Mouse (Mus musculus): Measurements from ENCODE around the gene Cpne4. TPM values are rescaled to one million over a fixed set of nuclear protein-coding genes. Genes with fewer than 3 reads are reported as not detected.
A peak's percentile ranks its signal among the peaks of the same experiment; 100 is the strongest.

The Cpne4 gene
- polyA plus RNA-seq, 1 experiment from 2014 or later, result 0.05 TPM

DNA sequence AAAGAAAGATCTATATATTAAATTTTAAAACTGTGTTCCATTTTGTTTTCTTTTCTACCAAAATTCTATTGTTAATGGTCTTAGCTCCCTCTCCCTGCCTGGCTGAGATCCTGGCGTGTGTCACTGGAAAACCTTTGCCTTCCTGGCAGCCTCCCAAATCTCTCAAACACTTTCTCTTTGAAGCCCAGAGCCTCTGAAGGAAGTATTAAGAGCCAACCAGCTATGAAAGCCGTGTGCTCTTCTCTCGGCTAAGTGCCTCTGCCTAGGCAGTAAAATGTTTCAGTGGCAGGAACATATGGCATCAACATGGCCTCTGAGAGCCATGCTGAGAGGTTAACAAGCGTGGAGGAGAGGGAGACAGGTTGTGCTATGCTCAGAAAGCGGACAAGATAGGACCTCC, 47.5 kb downstream of the Cpne4 start:
- ATAC-seq (ENCODE audit: insufficient number of reproducible peaks, low FRiP score), result no peak
- 0 out of 2 replicates have a peak, but pooled peaks cover 3% of the 10 kb centered on the region for H3K4me1 ChIP-seq (replicated peaks)
- H3K27ac ChIP-seq (ENCODE audit: poor library complexity, severe bottlenecking), result no peak overlapping the region
- 20% methylated on average over 5 of the region's 5 CpGs for WGBS
- H3K4me2 ChIP-seq, result no peak overlapping the region
- no peaks in the 10 kb centered on the region for H3K27me3 ChIP-seq (replicated peaks)
- no peaks in the 10 kb centered on the region for H3K36me3 ChIP-seq
- H3K4me3 ChIP-seq, result no peak overlapping the region
- no peak overlapping the region for H3K9ac ChIP-seq
- peaks cover 3% of the 10 kb centered on the region; the same call in 1 of the 2 replicates for H3K9me3 ChIP-seq (replicated peaks)

DNA sequence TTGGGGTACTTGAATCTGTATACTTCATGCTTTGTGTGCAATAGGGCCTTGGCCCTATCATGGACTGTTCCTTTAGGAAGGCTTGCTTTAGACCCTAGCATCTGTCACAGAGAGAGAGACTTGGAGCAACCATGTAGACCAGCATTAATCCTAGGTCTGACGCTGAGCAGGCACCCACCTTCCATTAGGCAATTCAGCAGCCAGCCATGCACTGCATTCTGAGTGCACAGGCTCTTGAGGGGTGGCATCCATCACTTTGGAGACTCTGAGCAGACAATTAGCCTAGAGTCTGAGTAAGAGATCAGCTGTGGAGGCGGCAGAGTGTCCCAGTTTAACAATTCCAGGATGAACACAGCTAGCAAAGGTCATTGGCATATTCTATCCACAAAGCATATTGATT, 47.9 kb downstream of the Cpne4 start:
- no peak for ATAC-seq (ENCODE audit: insufficient number of reproducible peaks, low FRiP score)
- Histone ChIP-seq H3K36me3 (no peaks in the 10 kb centered on the region), H3K4me2 (no peak overlapping the region), H3K4me3 (no peak overlapping the region), H3K4me1 (replicated peaks) (0 out of 2 replicates have a peak, but pooled peaks cover 3% of the 10 kb centered on the region), H3K27ac (ENCODE audit: poor library complexity, severe bottlenecking) (no peak overlapping the region), H3K9me3 (replicated peaks) (peaks cover 3% of the 10 kb centered on the region; the same call in 1 of the 2 replicates), H3K9ac (no peak overlapping the region), H3K27me3 (replicated peaks) (no peaks in the 10 kb centered on the region)
- WGBS, result 57% methylated on average over 2 of the region's 2 CpGs

DNA sequence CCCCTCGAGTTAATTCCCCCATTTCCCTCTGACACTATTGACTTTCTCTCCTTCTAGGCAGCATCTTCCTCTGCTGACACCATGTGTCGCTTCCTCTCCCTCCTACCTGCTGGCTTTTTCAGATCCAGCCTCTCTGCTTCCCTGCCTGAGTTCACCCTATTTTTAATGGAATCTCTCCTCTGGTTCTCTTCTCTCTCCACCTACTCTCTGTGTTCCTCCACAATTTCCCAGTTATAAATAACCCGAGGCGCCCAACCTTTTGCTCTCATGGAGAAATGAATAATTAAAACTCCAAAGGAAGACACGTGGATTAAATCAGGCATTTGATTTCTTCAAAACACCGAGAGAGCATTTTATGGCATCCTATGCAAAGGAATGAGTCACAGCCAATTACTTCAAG, 65.4 kb downstream of the Cpne4 start:
- no peak overlapping the region for H3K27ac ChIP-seq (ENCODE audit: poor library complexity, severe bottlenecking)
- no peak for ATAC-seq (ENCODE audit: insufficient number of reproducible peaks, low FRiP score)

DNA sequence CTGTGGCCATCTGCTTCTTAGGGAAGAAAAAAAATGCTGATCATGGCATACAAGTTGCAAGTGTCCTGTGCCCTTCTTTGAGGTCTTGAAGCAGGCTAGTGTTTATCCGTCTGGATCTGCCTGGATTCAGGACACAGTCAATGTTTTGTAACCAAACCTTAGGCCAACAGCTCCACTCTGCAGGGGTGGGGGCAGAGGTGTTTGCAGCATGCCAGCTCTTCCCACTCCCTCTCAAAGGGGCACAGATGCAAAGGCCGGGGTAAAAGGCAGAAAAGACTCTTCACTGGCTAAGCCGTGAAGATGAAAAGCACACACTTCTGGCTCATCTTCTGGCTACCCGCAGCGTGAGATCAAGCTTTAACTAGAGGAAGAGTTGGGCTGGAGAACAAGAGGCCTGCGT, 69.6 kb downstream of the Cpne4 start:
- Histone ChIP-seq H3K4me2 (no peak overlapping the region), H3K27me3 (replicated peaks) (no peaks in the 10 kb centered on the region), H3K9me3 (replicated peaks) (no peaks in the 10 kb centered on the region), H3K4me3 (no peak overlapping the region), H3K4me1 (replicated peaks) (no peaks in the 10 kb centered on the region), H3K36me3 (no peaks in the 10 kb centered on the region), H3K9ac (no peak overlapping the region), H3K27ac (ENCODE audit: poor library complexity, severe bottlenecking) (no peak overlapping the region)
- WGBS, result 65% methylated on average over 6 of the region's 6 CpGs
- ATAC-seq (ENCODE audit: insufficient number of reproducible peaks, low FRiP score), result no peak

More for the DNA sequence above, 65.4 kb downstream of the Cpne4 start:
- H3K4me3 ChIP-seq, result no peak overlapping the region
- 67% methylated on average over 6 of the region's 6 CpGs for WGBS
- H3K9me3 ChIP-seq (replicated peaks), result no peaks in the 10 kb centered on the region
- H3K9ac ChIP-seq, result no peak overlapping the region
- no peaks in the 10 kb centered on the region for H3K36me3 ChIP-seq
- no peak overlapping the region for H3K4me2 ChIP-seq
- H3K4me1 ChIP-seq (replicated peaks), result no peaks in the 10 kb centered on the region
- H3K27me3 ChIP-seq (replicated peaks), result no peaks in the 10 kb centered on the region

DNA sequence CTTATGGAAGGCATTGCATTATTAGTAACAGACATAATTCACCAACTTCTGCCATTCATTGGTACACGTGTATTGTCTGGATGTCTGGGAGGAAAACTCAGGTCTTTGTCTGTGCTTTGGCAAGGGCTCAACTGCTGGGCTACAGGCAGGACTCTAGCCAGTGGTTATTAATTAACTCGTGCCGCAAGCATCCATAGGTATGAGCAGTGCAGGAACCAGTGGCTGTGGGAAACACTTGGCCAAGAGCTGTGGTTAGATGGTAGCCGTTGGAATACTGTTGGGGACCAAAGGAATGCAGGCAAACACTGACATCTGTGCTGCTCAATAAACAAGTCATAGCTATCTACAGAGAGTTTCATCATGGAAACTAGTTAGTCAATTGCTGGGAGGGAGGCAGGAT, 76.5 kb downstream of the Cpne4 start:
- 80% methylated on average over 4 of the region's 4 CpGs for WGBS
- H3K9ac ChIP-seq, result no peak overlapping the region

DNA sequence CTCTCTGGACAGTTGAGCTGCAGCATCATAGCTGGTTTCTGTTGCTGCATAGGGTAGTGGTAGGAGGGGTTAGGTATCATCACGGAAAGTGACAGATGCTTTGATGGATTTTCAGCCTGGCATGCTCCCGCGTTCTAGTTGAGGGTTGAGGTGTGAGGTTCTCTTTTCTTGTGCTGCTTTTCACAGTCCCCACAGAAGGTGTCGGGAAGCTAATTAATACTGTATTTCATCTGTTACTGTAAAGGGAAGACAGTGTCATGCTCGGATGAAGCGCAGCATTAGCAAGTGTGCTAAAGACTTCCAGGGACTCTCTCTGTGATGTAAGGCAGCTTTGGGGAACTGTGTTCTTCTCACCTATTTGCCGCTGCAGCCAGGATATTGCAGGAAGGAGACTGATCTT, 80.7 kb downstream of the Cpne4 start:
- H3K9ac ChIP-seq, result no peak overlapping the region

More for the DNA sequence above, 76.5 kb downstream of the Cpne4 start:
- Histone ChIP-seq H3K4me3 (no peak overlapping the region), H3K4me1 (replicated peaks) (no peaks in the 10 kb centered on the region), H3K27me3 (replicated peaks) (no peaks in the 10 kb centered on the region), H3K9me3 (replicated peaks) (no peaks in the 10 kb centered on the region; the same call in 1 of the 2 replicates), H3K4me2 (no peak overlapping the region), H3K27ac (ENCODE audit: poor library complexity, severe bottlenecking) (no peak overlapping the region), H3K36me3 (no peaks in the 10 kb centered on the region)
- no peak for ATAC-seq (ENCODE audit: insufficient number of reproducible peaks, low FRiP score)

DNA sequence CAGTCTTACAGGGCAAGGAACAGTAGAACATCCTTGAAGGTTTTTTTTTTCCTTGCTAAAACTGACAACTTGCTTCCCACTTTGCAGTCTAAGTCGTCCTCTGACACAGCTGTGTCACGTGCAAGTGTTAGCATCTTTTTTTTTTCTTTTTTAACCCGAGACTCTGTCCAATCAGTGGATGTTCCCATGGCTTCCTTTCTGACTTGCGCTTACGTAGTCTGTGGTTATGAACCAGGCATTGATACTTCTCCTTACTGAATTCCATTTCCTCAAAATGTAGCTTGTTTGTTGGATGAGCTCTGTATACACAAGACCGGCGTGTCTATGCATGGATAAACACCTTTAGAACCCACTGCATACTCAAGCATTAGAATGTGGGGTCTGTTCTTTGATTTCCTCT, 82.2 kb downstream of the Cpne4 start:
- WGBS, result 73% methylated on average over 7 of the region's 7 CpGs
- Histone ChIP-seq H3K9me3 (replicated peaks) (no peaks in the 10 kb centered on the region), H3K4me1 (replicated peaks) (no peaks in the 10 kb centered on the region), H3K27me3 (replicated peaks) (no peaks in the 10 kb centered on the region), H3K4me2 (no peak overlapping the region), H3K27ac (ENCODE audit: poor library complexity, severe bottlenecking) (no peak overlapping the region), H3K4me3 (no peak overlapping the region), H3K36me3 (no peaks in the 10 kb centered on the region), H3K9ac (no peak overlapping the region)
- no peak for ATAC-seq (ENCODE audit: insufficient number of reproducible peaks, low FRiP score)

More for the DNA sequence above, 80.7 kb downstream of the Cpne4 start:
- no peak overlapping the region for H3K4me3 ChIP-seq
- no peaks in the 10 kb centered on the region for H3K36me3 ChIP-seq
- no peak for ATAC-seq (ENCODE audit: insufficient number of reproducible peaks, low FRiP score)
- no peaks in the 10 kb centered on the region for H3K4me1 ChIP-seq (replicated peaks)
- WGBS, result 29% methylated on average over 7 of the region's 7 CpGs
- H3K27ac ChIP-seq (ENCODE audit: poor library complexity, severe bottlenecking), result no peak overlapping the region
- no peak overlapping the region for H3K4me2 ChIP-seq
- no peaks in the 10 kb centered on the region for H3K27me3 ChIP-seq (replicated peaks)
- no peaks in the 10 kb centered on the region; the same call in 1 of the 2 replicates for H3K9me3 ChIP-seq (replicated peaks)

DNA sequence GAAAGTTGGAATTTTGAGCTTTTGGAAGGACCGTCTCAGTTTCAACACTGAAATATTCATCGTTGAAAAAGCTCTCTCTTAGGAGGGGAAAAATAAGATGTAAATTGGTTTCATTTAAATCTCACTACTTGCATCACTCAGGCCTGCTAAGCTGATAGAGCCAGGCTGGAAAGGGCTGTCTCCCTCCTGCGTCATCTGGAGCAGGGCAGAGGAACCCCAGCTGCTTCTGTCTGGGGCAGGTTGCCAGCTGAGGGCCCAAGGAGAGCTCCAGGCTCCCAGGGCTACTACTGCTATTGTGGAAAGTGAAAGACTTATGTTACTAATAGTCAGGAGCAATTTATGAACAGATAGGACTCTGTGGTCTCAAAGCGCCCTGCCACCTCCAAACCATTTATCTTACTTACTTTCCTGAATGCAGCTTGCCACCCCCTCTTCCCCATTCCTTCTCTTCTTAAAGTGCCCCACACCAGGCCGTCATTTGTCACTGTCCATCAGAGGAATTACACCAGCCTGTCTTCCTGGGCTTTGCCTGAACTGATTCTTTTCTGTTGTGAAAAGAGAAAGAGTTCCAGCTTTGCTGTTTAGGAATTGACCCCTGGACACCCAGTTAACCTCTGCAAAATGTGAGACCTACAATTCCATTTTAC, 99.4 kb downstream of the Cpne4 start:
- 49% methylated on average over 5 of the region's 5 CpGs for WGBS
- Histone ChIP-seq H3K4me1 (replicated peaks) (no peaks in the 10 kb centered on the region), H3K9ac (no peak overlapping the region), H3K4me3 (no peak overlapping the region), H3K27me3 (replicated peaks) (no peaks in the 10 kb centered on the region), H3K36me3 (no peaks in the 10 kb centered on the region), H3K4me2 (no peak overlapping the region), H3K9me3 (replicated peaks) (no peaks in the 10 kb centered on the region), H3K27ac (ENCODE audit: poor library complexity, severe bottlenecking) (no peak overlapping the region)
- no peak for ATAC-seq (ENCODE audit: insufficient number of reproducible peaks, low FRiP score)

DNA sequence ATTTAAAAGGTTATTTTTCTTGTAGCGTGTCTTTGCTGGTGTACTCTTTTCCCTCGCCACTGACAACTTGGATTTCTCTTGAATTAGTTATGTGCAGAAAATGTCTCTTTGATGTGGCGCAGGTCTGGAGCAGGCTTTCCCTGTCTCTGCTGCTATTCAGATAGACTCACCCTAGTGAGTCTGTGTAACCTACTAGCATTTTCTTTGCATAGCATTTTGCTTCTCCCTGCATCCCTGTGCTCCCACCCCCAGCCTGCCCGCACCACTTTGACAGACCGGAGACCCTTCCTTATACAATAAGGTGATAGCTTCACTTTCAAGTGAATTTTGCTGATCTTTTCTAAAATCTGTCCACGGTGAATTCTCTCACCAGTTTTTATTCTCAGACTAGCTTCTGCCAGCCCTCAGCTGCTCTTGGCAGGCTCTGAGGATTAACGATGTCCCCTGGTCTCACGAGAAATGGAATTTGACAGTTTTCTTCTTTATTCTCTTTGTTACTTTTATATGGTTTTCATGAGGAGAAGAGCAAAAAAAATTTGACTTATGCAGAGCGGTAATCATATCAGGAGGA, 105.7 kb downstream of the Cpne4 start:
- Histone ChIP-seq H3K27me3 (replicated peaks) (no peaks in the 10 kb centered on the region), H3K4me3 (no peak overlapping the region), H3K9me3 (replicated peaks) (no peaks in the 10 kb centered on the region), H3K4me1 (replicated peaks) (no peaks in the 10 kb centered on the region), H3K27ac (ENCODE audit: poor library complexity, severe bottlenecking) (no peak overlapping the region), H3K4me2 (no peak overlapping the region), H3K36me3 (no peaks in the 10 kb centered on the region), H3K9ac (no peak overlapping the region)
- no peak for ATAC-seq (ENCODE audit: insufficient number of reproducible peaks, low FRiP score)
- 76% methylated on average over 9 of the region's 9 CpGs for WGBS

DNA sequence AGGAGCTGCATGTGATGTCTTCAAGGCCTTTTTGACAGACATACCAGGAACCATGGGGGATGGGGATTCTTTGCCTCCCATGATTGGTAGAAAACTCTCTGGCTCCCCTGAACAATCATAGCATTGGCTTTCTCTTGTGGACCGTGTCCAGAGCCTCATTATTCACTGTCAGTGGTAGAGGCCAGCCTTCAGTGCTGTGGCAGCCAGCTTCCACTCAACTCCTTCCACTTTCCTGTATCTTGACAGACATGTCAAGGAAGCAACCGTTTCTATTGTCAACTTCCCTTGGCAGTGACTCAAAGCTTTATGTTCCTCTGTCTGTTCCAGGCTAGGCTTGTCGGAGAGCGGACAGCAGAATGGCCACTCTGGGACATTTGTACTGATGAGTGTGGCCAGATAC, 112.7 kb downstream of the Cpne4 start:
- Histone ChIP-seq H3K4me1 (replicated peaks) (no peaks in the 10 kb centered on the region), H3K4me2 (no peak overlapping the region), H3K36me3 (no peaks in the 10 kb centered on the region), H3K27me3 (replicated peaks) (no peaks in the 10 kb centered on the region), H3K9ac (no peak overlapping the region), H3K27ac (ENCODE audit: poor library complexity, severe bottlenecking) (no peak overlapping the region), H3K9me3 (replicated peaks) (no peaks in the 10 kb centered on the region), H3K4me3 (no peak overlapping the region)
- ATAC-seq (ENCODE audit: insufficient number of reproducible peaks, low FRiP score), result peak; percentile 45; the same call in 1 of the 2 replicates
- WGBS, result 50% methylated on average over 4 of the region's 4 CpGs

DNA sequence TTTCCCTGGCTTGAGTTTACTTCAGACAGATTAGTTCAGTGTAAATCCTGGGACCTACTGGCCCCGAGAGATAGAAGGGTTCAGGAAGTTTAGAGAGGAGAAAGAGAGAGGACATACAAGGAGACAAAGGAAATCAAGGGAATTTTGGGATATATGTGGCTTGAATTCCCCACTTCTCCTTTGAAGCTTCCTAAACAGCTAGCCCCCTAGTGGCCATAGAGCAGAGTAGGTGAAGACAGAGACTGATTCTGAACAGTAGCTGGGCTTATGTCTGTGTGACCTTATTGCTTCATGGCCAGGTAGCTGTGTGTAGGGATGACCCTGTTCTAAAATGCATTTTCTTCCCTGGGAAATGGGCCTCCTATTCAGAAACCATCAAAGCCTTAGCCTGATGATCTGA, 129.6 kb downstream of the Cpne4 start:
- no peaks in the 10 kb centered on the region for H3K4me1 ChIP-seq (replicated peaks)
- no peak overlapping the region for H3K9ac ChIP-seq
- no peak overlapping the region for H3K27ac ChIP-seq (ENCODE audit: poor library complexity, severe bottlenecking)
- 29% methylated on average over 1 of the region's 1 CpGs for whole genome bisulfite sequencing
- H3K4me3 ChIP-seq, result no peak overlapping the region
- no peaks in the 10 kb centered on the region for H3K36me3 ChIP-seq
- H3K27me3 ChIP-seq (replicated peaks), result no peaks in the 10 kb centered on the region
- 0 out of 2 replicates have a peak, but pooled peaks cover 3% of the 10 kb centered on the region for H3K9me3 ChIP-seq (replicated peaks)
- no peak for ATAC-seq (ENCODE audit: insufficient number of reproducible peaks, low FRiP score)
- H3K4me2 ChIP-seq, result no peak overlapping the region

DNA sequence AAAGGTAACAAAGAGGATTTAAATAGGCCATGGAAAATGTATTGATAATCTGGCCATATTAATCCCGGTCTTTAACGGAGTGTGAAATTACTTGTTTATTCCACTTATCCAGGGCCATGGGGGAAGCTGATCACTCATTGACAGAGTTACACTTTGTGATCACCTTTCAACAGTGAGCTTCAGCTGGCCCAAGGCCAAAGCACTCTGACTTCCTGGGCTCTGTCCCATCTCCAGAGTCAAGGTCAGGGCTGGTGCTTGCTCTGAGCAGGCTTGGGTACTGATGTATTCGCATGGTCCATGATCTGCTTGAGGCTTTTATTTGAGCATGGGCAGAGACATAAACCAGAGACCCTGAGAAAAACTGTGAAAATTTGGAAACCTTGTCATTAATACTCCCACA, 131.5 kb downstream of the Cpne4 start:
- peaks cover 3% of the 10 kb centered on the region; the same call in 1 of the 2 replicates for H3K9me3 ChIP-seq (replicated peaks)
- no peak overlapping the region for H3K4me3 ChIP-seq
- H3K4me2 ChIP-seq, result no peak overlapping the region
- H3K4me1 ChIP-seq (replicated peaks), result no peaks in the 10 kb centered on the region
- ATAC-seq (ENCODE audit: insufficient number of reproducible peaks, low FRiP score), result no peak
- no peaks in the 10 kb centered on the region for H3K27me3 ChIP-seq (replicated peaks)
- H3K36me3 ChIP-seq, result no peaks in the 10 kb centered on the region
- no peak overlapping the region for H3K27ac ChIP-seq (ENCODE audit: poor library complexity, severe bottlenecking)
- 86% methylated on average over 3 of the region's 3 CpGs for WGBS
- no peak overlapping the region for H3K9ac ChIP-seq
